Mouse (Mus musculus): ENCODE measurements at regions not wholly inside any gene's neighbourhood (a gene's known extent, or its start where the extent isn't known, plus 50 kb on each side); places are given as distances from the start of the nearest gene placed in this dataset.

- TF ChIP-seq CTCF (IDR thresholded peaks at IDR 0.05) (no peak), EP300 (IDR thresholded peaks at IDR 0.05; ENCODE audit: insufficient read depth, low read depth, low read length) (no peak), POLR2A (IDR thresholded peaks at IDR 0.05; ENCODE audit: insufficient read depth, low read depth, low read length) (no peak)
Measured at GRCm38 (mm10) chr16:20836866-20837265, 102.6 kb upstream of the Thpo start.
